Mouse (Mus musculus) hindbrain, embryonic 11.5 days (tissue): ENCODE measurements at regions not wholly inside any gene's neighbourhood (a gene's known extent, or its start where the extent isn't known, plus 50 kb on each side); places are given as distances from the start of the nearest gene placed in this dataset.

Experiments used
- ATAC-seq: fragments of 200-750 bp; cut with Nextera tagmentation; 2 replicates; pipeline ENCODE4 v1.8.0; 2017; ENCODE audit warnings: mild to moderate bottlenecking, moderate TSS enrichment, moderate library complexity; ENCODE audit not compliant: low FRiP score
- DNase-seq: peaks from one replicate; pipeline ENCODE4 v3.0.0-alpha.2; 2015; ENCODE audit warnings: low spot score
- H3K27ac ChIP-seq: fragments of 300-500 bp; sonication (generic); 2 replicates; pipeline ENCODE4 v1.5.1; 2014; ENCODE audit warnings: mild to moderate bottlenecking, low read depth, low read length
- H3K27me3 ChIP-seq: fragments of 300-500 bp; sonication (generic); 2 replicates; pipeline ENCODE4 v1.6.1; 2014; ENCODE audit warnings: mild to moderate bottlenecking, low read length, moderate library complexity, mixed read lengths; ENCODE audit not compliant: control insufficient read depth, insufficient read depth
- H3K36me3 ChIP-seq: fragments of 300-500 bp; sonication (generic); 2 replicates; pipeline ENCODE4 v1.6.1; 2014; ENCODE audit warnings: mild to moderate bottlenecking, low read length, moderate library complexity, mixed read lengths; ENCODE audit not compliant: control insufficient read depth, insufficient read depth
- H3K4me1 ChIP-seq: fragments of 300-500 bp; sonication (generic); replicated peaks from 2 replicates; pipeline ENCODE4 v1.6.1; 2014; ENCODE audit warnings: low read length, mixed read lengths; ENCODE audit not compliant: control insufficient read depth, insufficient read depth
- H3K4me2 ChIP-seq: fragments of 300-500 bp; sonication (generic); replicated peaks from 2 replicates; pipeline ENCODE4 v1.6.1; 2014; ENCODE audit warnings: mild to moderate bottlenecking, low read depth, low read length
- H3K4me3 ChIP-seq: fragments of 300-500 bp; sonication (generic); 2 replicates; pipeline ENCODE4 v1.5.1; 2014; ENCODE audit warnings: low read depth, low read length
- H3K9ac ChIP-seq: fragments of 300-500 bp; sonication (generic); 2 replicates; pipeline ENCODE4 v1.6.1; 2014; ENCODE audit warnings: low read depth, low read length
- H3K9me3 ChIP-seq: fragments of 300-500 bp; sonication (generic); 2 replicates; pipeline ENCODE4 v1.6.1; 2016; ENCODE audit warnings: low read length; ENCODE audit not compliant: control insufficient read depth
- WGBS: fragments of 180-500 bp; shearing (Covaris S2); extraction: QIAGEN DNeasy Blood & Tissue Kit; methylation state at CpG from one replicate; pipeline ENCODE4 v1.1.7; 2014; 5-methylcytosine and 5-hydroxymethylcytosine counted together

GRCm38 (mm10) chr9:78964813-78965212 is 349.5 kb downstream of the Cd109 start:
- Histone ChIP-seq H3K9ac (no peak overlapping the region), H3K4me1 (no peaks in the 10 kb centered on the region), H3K27me3 (no peaks in the 10 kb centered on the region), H3K9me3 (no peaks in the 10 kb centered on the region), H3K27ac (no peak overlapping the region), H3K4me3 (no peak overlapping the region), H3K36me3 (no peaks in the 10 kb centered on the region), H3K4me2 (no peak overlapping the region)
- no peak for ATAC-seq
- WGBS, result 27% methylated on average over 1 of the region's 1 CpGs
- DNase-seq, result peak; percentile 4

- no peak for ATAC-seq
Observed at GRCm38 (mm10) chr9:78965226-78965950, 350.0 kb downstream of the Cd109 start.

GRCm38 (mm10) chr9:78971731-78972130 is 356.4 kb downstream of the Cd109 start:
- WGBS, result 81% methylated on average over 3 of the region's 3 CpGs

More at GRCm38 (mm10) chr9:78965226-78965950, 350.0 kb downstream of the Cd109 start:
- Histone ChIP-seq H3K4me2 (no peak overlapping the region), H3K4me1 (no peaks in the 10 kb centered on the region), H3K27me3 (no peaks in the 10 kb centered on the region), H3K36me3 (no peaks in the 10 kb centered on the region), H3K27ac (no peak overlapping the region), H3K9me3 (no peaks in the 10 kb centered on the region), H3K9ac (no peak overlapping the region), H3K4me3 (no peak overlapping the region)
- no peak for DNase-seq
- 70% methylated on average over 14 of the region's 14 CpGs for WGBS

GRCm38 (mm10) chr9:78983734-78984133 is 368.4 kb downstream of the Cd109 start:
- no peak overlapping the region for H3K9ac ChIP-seq
- WGBS, result 95% methylated on average over 2 of the region's 2 CpGs
- H3K9me3 ChIP-seq, result no peaks in the 10 kb centered on the region
- no peak overlapping the region for H3K4me3 ChIP-seq
- no peaks in the 10 kb centered on the region for H3K36me3 ChIP-seq
- no peak overlapping the region for H3K27ac ChIP-seq
- no peak for DNase-seq
- H3K4me1 ChIP-seq, result no peaks in the 10 kb centered on the region
- no peaks in the 10 kb centered on the region for H3K27me3 ChIP-seq
- no peak overlapping the region for H3K4me2 ChIP-seq
- no peak for ATAC-seq

More at GRCm38 (mm10) chr9:78971731-78972130, 356.4 kb downstream of the Cd109 start:
- no peaks in the 10 kb centered on the region for H3K36me3 ChIP-seq
- ATAC-seq, result no peak
- no peaks in the 10 kb centered on the region for H3K4me1 ChIP-seq
- no peak overlapping the region for H3K27ac ChIP-seq
- H3K4me3 ChIP-seq, result no peak overlapping the region
- no peaks in the 10 kb centered on the region for H3K27me3 ChIP-seq
- no peaks in the 10 kb centered on the region for H3K9me3 ChIP-seq
- no peak overlapping the region for H3K9ac ChIP-seq
- H3K4me2 ChIP-seq, result no peak overlapping the region
- no peak for DNase-seq

DNA sequence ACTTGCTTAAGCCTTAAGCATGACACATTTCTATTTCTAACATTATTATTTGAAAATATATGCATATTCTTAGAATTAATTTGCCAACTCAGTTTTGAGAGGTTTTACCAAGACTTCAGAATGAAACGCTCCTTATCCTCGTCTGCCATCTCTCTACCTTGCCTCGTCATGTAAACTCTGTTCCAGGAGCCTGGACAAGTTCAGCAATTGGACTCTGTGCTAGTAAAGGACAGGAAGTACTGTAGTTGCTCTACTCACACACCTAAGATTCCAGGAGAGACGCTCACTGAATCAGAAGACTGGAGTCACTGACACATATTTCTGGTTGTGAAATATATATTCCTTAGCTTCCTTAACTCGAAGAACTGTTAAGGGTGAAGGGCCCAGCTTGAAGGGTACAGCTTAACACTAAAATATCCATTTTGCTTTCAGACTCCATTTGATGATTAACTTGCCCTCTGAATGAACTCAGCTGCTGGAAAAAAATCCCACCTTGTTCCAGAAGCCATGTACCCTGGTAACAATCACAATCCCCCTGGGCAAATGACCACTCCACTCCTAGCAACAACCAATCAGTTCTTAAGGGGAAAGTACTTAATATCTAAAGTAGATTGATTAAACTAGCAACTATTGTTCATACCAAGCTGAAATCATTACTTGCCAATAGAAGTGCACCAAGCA is 370.0 kb downstream of the Cd109 start:
- Histone ChIP-seq H3K4me3 (no peak overlapping the region), H3K9me3 (no peaks in the 10 kb centered on the region), H3K4me1 (no peaks in the 10 kb centered on the region), H3K36me3 (no peaks in the 10 kb centered on the region), H3K9ac (no peak overlapping the region), H3K4me2 (no peak overlapping the region), H3K27me3 (no peaks in the 10 kb centered on the region), H3K27ac (no peak overlapping the region)
- 75% methylated on average over 5 of the region's 5 CpGs for WGBS
- DNase-seq (no peak), ATAC-seq (no peak)

GRCm38 (mm10) chr9:78991310-78991709 is 376.0 kb downstream of the Cd109 start:
- no peak for DNase-seq
- 71% methylated on average over 4 of the region's 4 CpGs for WGBS
- Histone ChIP-seq H3K4me2 (no peak overlapping the region), H3K4me1 (no peaks in the 10 kb centered on the region), H3K27ac (no peak overlapping the region), H3K36me3 (no peaks in the 10 kb centered on the region), H3K9me3 (no peaks in the 10 kb centered on the region), H3K27me3 (no peaks in the 10 kb centered on the region), H3K9ac (no peak overlapping the region), H3K4me3 (no peak overlapping the region)
- ATAC-seq, result no peak

DNA sequence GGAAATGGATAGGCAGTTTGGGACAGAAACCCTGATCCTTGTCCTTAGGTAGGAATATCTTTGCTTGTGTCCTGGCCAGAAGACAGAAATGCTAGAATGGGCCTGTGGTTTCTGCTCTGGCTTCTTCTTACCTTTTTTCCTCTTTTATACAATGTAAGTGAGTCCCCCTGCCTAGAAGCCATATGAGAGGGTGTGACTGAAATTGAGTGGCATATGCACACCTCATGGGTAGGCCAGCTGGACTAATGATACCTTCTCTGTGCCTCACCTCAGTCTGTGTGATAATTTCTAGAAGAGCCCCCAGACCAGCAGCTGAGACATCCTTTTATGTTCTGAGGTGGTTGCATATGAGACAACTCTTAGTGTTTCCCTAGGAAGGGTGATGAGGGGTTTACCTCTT is 385.7 kb downstream of the Cd109 start:
- Histone ChIP-seq H3K27ac (no peak overlapping the region), H3K9me3 (no peaks in the 10 kb centered on the region), H3K36me3 (no peaks in the 10 kb centered on the region), H3K4me1 (no peaks in the 10 kb centered on the region), H3K4me2 (no peak overlapping the region), H3K27me3 (no peaks in the 10 kb centered on the region), H3K9ac (no peak overlapping the region), H3K4me3 (no peak overlapping the region)
- no peak for ATAC-seq
- no peak for DNase-seq

DNA sequence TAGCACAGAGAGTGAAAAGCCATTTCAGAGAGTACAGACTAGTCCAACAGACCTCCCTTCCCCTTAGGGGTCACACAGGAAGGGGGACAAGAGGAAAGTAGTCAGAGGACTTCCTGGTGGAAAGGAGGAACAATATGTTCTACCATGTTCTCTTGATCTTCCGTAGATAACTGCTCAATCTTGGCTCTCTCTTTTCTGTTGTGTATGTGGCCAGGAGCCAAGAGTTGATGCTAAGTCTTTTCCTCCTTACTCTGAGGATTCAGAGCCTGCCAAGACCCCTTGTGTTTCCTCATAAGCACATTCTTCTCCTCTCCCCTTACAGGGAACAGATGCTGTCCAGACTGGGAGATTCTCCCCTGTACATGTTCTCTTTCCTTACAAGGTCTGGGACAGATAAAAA is 386.6 kb downstream of the Cd109 start:
- Histone ChIP-seq H3K9ac (no peak overlapping the region), H3K36me3 (no peaks in the 10 kb centered on the region), H3K27ac (no peak overlapping the region), H3K9me3 (no peaks in the 10 kb centered on the region), H3K4me2 (no peak overlapping the region), H3K4me3 (no peak overlapping the region), H3K4me1 (no peaks in the 10 kb centered on the region), H3K27me3 (no peaks in the 10 kb centered on the region)
- ATAC-seq, result no peak
- DNase-seq, result no peak
- WGBS, result 95% methylated on average over 1 of the region's 1 CpGs
